Mouse (Mus musculus): ENCODE measurements around the gene Pex7. TPM values are rescaled to one million over a fixed set of nuclear protein-coding genes. Genes with fewer than 3 reads are reported as not detected.

Pex7 gene
- total RNA-seq, 1 experiment from 2014 or later, result 41.4 TPM

Other genes starting within 250 kb of the Pex7 start
- 4.0 and 4.4 TPM in 2 replicates for gene Il20ra, start 195.1 kb downstream of the Pex7 start, total RNA-seq (2021)
- gene Slc35d3, start 56.2 kb downstream of the Pex7 start, total RNA-seq (2021), result 13.3 and 13.6 TPM in 2 replicates
- gene Map3k5, start 26.8 kb upstream of the Pex7 start, total RNA-seq (2021), result 23.3 and 23.9 TPM in 2 replicates
- gene Map7, start 240.8 kb upstream of the Pex7 start, total RNA-seq (2021), result 16.5 and 19.0 TPM in 2 replicates